Mouse (Mus musculus) embryo, embryonic 9.5 days (tissue): Measurements from ENCODE around the gene Robo3.
A peak's percentile ranks its signal among the peaks of the same experiment; 100 is the strongest.

Source experiments
- DNase-seq: peaks from one replicate; pipeline ENCODE4 v3.0.0-alpha.2; 2017; ENCODE audit errors: extremely low spot score

Gene Robo3

GRCm38 (mm10) chr9:37432720-37433421, at the start of gene Robo3:
Robo3 (minus strand) TSS chr9:37433246.
- peak; percentile 33 for DNase-seq

GRCm38 (mm10) chr9:37474923-37475322, 41.9 kb upstream of the Robo3 start:
- no peak for DNase-seq

- DNase-seq: no peak
These were observed 40.6 kb upstream of the Robo3 start for GRCm38 (mm10) chr9:37473611-37474125.

GRCm38 (mm10) chr9:37462764-37463163, 29.7 kb upstream of the Robo3 start:
- peak; percentile 29 for DNase-seq

GRCm38 (mm10) chr9:37461571-37461970, 28.5 kb upstream of the Robo3 start:
- DNase-seq: no peak

- DNase-seq: no peak
These were observed 27.9 kb upstream of the Robo3 start for GRCm38 (mm10) chr9:37460961-37461340.

GRCm38 (mm10) chr9:37460043-37460960, 27.3 kb upstream of the Robo3 start:
- peak; percentile 59 for DNase-seq

GRCm38 (mm10) chr9:37459665-37460042, 26.6 kb upstream of the Robo3 start:
- DNase-seq: peak; percentile 53

GRCm38 (mm10) chr9:37457151-37457550, 24.1 kb upstream of the Robo3 start:
- DNase-seq: peak; percentile 19

- DNase-seq: peak; percentile 57
These were observed 23.4 kb upstream of the Robo3 start for GRCm38 (mm10) chr9:37456481-37456910.

GRCm38 (mm10) chr9:37455868-37456267, 22.8 kb upstream of the Robo3 start:
- DNase-seq: no peak

- DNase-seq: no peak
These were observed 21.9 kb upstream of the Robo3 start for GRCm38 (mm10) chr9:37454991-37455390.

- DNase-seq: peak; percentile 50
These were observed 21.0 kb upstream of the Robo3 start for GRCm38 (mm10) chr9:37454011-37454492.

GRCm38 (mm10) chr9:37453328-37453727, 20.3 kb upstream of the Robo3 start:
- no peak for DNase-seq

- no peak for DNase-seq
These were observed 19.4 kb upstream of the Robo3 start for GRCm38 (mm10) chr9:37452401-37452800.

GRCm38 (mm10) chr9:37437772-37438735, 5.0 kb upstream of the Robo3 start:
- no peak for DNase-seq

- no peak for DNase-seq
These were observed 2.6 kb upstream of the Robo3 start for GRCm38 (mm10) chr9:37435616-37436015.

GRCm38 (mm10) chr9:37434932-37435331, 1.9 kb upstream of the Robo3 start:
- DNase-seq: no peak

- no peak for DNase-seq
These were observed 946 bp upstream of the Robo3 start for GRCm38 (mm10) chr9:37433823-37434560.

- DNase-seq: peak; percentile 51
These were observed 900 bp downstream of the Robo3 start for GRCm38 (mm10) chr9:37432026-37432666.
